Mouse (Mus musculus) adrenal gland (tissue): Measurements from ENCODE around the gene Egfl7.

Experiments used
- intact Hi-C: fragments of 180-260 bp; cut with DNase I; formaldehyde crosslinking; loops from one replicate; pipeline ENCODE4 v1.15.1; 2025

The Egfl7 gene

GRCm38 (mm10) chr2:26610526-26610925, 30.7 kb downstream of the Egfl7 start:
- intact Hi-C loops = no loop called here

- intact Hi-C loops = no loop called here
Observed at GRCm38 (mm10) chr2:26611054-26611453, 31.2 kb downstream of the Egfl7 start.

GRCm38 (mm10) chr2:26611896-26612295, 32.1 kb downstream of the Egfl7 start:
- intact Hi-C loops = no loop called here

- intact Hi-C loops = no loop called here
Observed at GRCm38 (mm10) chr2:26614903-26615302, 35.1 kb downstream of the Egfl7 start.

- intact Hi-C loops = no loop called here
Observed at GRCm38 (mm10) chr2:26615459-26616124, 35.8 kb downstream of the Egfl7 start.

- intact Hi-C loops = no loop called here
Observed at GRCm38 (mm10) chr2:26617331-26617730, 37.5 kb downstream of the Egfl7 start.

GRCm38 (mm10) chr2:26617928-26618327, 38.1 kb downstream of the Egfl7 start:
- intact Hi-C loops = no loop called here

- intact Hi-C loops = no loop called here
Observed at GRCm38 (mm10) chr2:26621246-26621645, 41.4 kb downstream of the Egfl7 start.

GRCm38 (mm10) chr2:26622984-26623383, 43.2 kb downstream of the Egfl7 start:
- intact Hi-C loops = no loop called here

- intact Hi-C loops = no loop called here
Observed at GRCm38 (mm10) chr2:26625419-26625818, 45.6 kb downstream of the Egfl7 start.

- intact Hi-C loops = no loop called here
Observed at GRCm38 (mm10) chr2:26626081-26626480, 46.3 kb downstream of the Egfl7 start.

- intact Hi-C loops = no loop called here
Observed at GRCm38 (mm10) chr2:26627921-26628739, 48.3 kb downstream of the Egfl7 start, which contains the start of gene Fam69b. Gene Fam69b, plus strand, starts transcription at chr2:26628457.

- intact Hi-C loops = no loop called here
Observed at GRCm38 (mm10) chr2:26628792-26629437, 49.1 kb downstream of the Egfl7 start.

GRCm38 (mm10) chr2:26632541-26633395, 53.0 kb downstream of the Egfl7 start:
- intact Hi-C loops = no loop called here

- intact Hi-C loops = no loop called here
Observed at GRCm38 (mm10) chr2:26633953-26634530, 54.2 kb downstream of the Egfl7 start.

- intact Hi-C loops = no loop called here
Observed at GRCm38 (mm10) chr2:26634629-26635488, 55.0 kb downstream of the Egfl7 start.

- intact Hi-C loops = no loop called here
Observed at GRCm38 (mm10) chr2:26635489-26636324, 55.9 kb downstream of the Egfl7 start.

- intact Hi-C loops = no loop called here
Observed at GRCm38 (mm10) chr2:26636325-26636635, 56.5 kb downstream of the Egfl7 start.

- intact Hi-C loops = no loop called here
Observed at GRCm38 (mm10) chr2:26637316-26637932, 57.6 kb downstream of the Egfl7 start.
